Mouse (Mus musculus) MEL (cell line): Measurements from ENCODE around the gene Palld.

ENCODE experiments used
- BHLHE40 ChIP-seq: IDR thresholded peaks from 2 replicates; pipeline ENCODE4 v1.6.1; 2012; ENCODE audit warnings: low read depth, mild to moderate bottlenecking, inconsistent platforms, low read length, improper control_type of control experiment, borderline replicate concordance
- CTCF ChIP-seq, 3 experiments: IDR thresholded peaks in 2 of 3; conservative IDR thresholded peaks in 1 of 3; 2 replicates each; pipeline ENCODE4 v1.5.1; 2011 to 2012; ENCODE audit warnings: low read length in 3 of 3, low read depth in 2 of 3, mild to moderate bottlenecking in 2 of 3, improper control_type of control experiment in 1 of 3, inconsistent platforms in 1 of 3, mixed read lengths in 1 of 3, moderate library complexity in 1 of 3; ENCODE audit not compliant: control insufficient read depth in 1 of 3, insufficient read depth in 1 of 3, poor library complexity in 1 of 3, severe bottlenecking in 1 of 3
- EP300 ChIP-seq, 2 experiments: IDR thresholded peaks; 2 replicates each; pipeline ENCODE4 v1.6.1; 2011; ENCODE audit warnings: improper control_type of control experiment in 2 of 2, low read length in 2 of 2, low read depth in 1 of 2, mild to moderate bottlenecking in 1 of 2
- KAT2A ChIP-seq: conservative IDR thresholded peaks from 2 replicates; pipeline ENCODE4 v1.6.1; 2012; ENCODE audit warnings: low read depth, low read length, improper control_type of control experiment, inconsistent platforms
- MAZ ChIP-seq: IDR thresholded peaks from 2 replicates; pipeline ENCODE4 v1.6.1; 2012; ENCODE audit warnings: low read depth, mild to moderate bottlenecking, inconsistent platforms, low read length, improper control_type of control experiment
- TAL1 ChIP-seq: IDR thresholded peaks from 2 replicates; pipeline ENCODE4 v1.6.1; 2012; ENCODE audit warnings: mild to moderate bottlenecking, inconsistent platforms, low read length, moderate library complexity, mixed read lengths
- USF1 ChIP-seq: IDR thresholded peaks from 2 replicates; pipeline ENCODE4 v1.6.1; 2014; ENCODE audit warnings: low read depth, mild to moderate bottlenecking, inconsistent platforms, low read length, improper control_type of control experiment, moderate library complexity
- USF2 ChIP-seq, 2 experiments: IDR thresholded peaks; 2 replicates each; pipeline ENCODE4 v1.6.1; 2011 to 2012; ENCODE audit warnings: improper control_type of control experiment in 2 of 2, low read length in 2 of 2, borderline replicate concordance in 1 of 2, inconsistent platforms in 1 of 2, low read depth in 1 of 2, mild to moderate bottlenecking in 1 of 2; ENCODE audit not compliant: insufficient read depth in 1 of 2
- ZNF384 ChIP-seq: IDR thresholded peaks from 2 replicates; pipeline ENCODE4 v1.6.1; 2012; ENCODE audit warnings: low read depth, mild to moderate bottlenecking, inconsistent platforms, low read length, improper control_type of control experiment

DNA sequence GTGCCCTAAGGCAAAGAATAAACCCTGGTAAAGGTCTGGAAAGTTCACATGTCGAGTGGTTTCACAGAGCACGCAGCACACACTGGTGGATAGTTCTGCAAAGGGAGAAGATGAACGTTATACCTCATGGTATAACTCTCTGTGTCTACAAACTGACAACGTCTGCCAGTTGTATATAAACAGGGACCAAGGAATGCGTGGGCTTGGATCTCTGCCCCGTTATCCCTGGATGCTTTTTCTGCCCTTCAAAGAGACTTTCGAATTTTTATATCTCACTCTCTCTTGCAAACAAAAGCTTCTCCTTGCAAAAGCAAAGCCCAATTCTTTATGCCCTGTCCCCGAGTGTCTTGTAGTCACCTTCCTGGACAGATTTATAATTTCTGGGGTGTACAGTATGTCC lies 319.9 kb downstream of the Palld start:
- TF ChIP-seq USF1 (no peak), CTCF (IDR thresholded peaks at IDR 0.05 in 2 of 3, conservative IDR thresholded peaks at IDR 0.05 in 1 of 3; ENCODE audit: control insufficient read depth in 1 of 3, insufficient read depth in 1 of 3, low read depth in 2 of 3, low read length in 3 of 3, poor library complexity in 1 of 3, severe bottlenecking in 1 of 3) (no peak), EP300 (IDR thresholded peaks at IDR 0.05; ENCODE audit: low read depth in 1 of 2, low read length in 2 of 2) (no peak), BHLHE40 (no peak), KAT2A (no peak), ZNF384 (no peak), MAZ (no peak), TAL1 (no peak), USF2 (IDR thresholded peaks at IDR 0.05; ENCODE audit: borderline replicate concordance in 1 of 2, insufficient read depth in 1 of 2, low read depth in 1 of 2, low read length in 2 of 2) (no peak)
